Mouse (Mus musculus) embryo, embryonic 9.5 days (tissue): ENCODE data around the gene Aldh2.
"Not testable (repeated sequence)": the region's sequence is repeated elsewhere in the genome, so short reads cannot be mapped to it uniquely, and the experiment has no call there.

Source experiments
- DNase-seq: peaks from one replicate; pipeline ENCODE4 v3.0.0-alpha.2; 2017; ENCODE audit errors: extremely low spot score

Aldh2 gene

GRCm38 (mm10) chr5:121593451-121594401 is at the start of gene Aldh2:
Gene Aldh2 (minus strand): TSS chr5:121593824.
- peak; percentile 91 for DNase-seq

- no peak for DNase-seq
These were observed 46.0 kb upstream of the Aldh2 start for GRCm38 (mm10) chr5:121639601-121640000.

GRCm38 (mm10) chr5:121637296-121637695 is 43.7 kb upstream of the Aldh2 start:
- DNase-seq: no peak

GRCm38 (mm10) chr5:121634668-121635067 is 41.0 kb upstream of the Aldh2 start:
- DNase-seq: no peak

- DNase-seq: no peak
These were observed 39.2 kb upstream of the Aldh2 start for GRCm38 (mm10) chr5:121632804-121633203.

GRCm38 (mm10) chr5:121631106-121631647 is 37.6 kb upstream of the Aldh2 start:
- DNase-seq: not testable (repeated sequence)

- peak; percentile 60 for DNase-seq
These were observed 34.2 kb upstream of the Aldh2 start for GRCm38 (mm10) chr5:121627871-121628270.

- no peak for DNase-seq
These were observed 29.6 kb upstream of the Aldh2 start for GRCm38 (mm10) chr5:121623241-121623640.

GRCm38 (mm10) chr5:121621102-121621501 is 27.5 kb upstream of the Aldh2 start:
- DNase-seq: no peak

- DNase-seq: peak; percentile 97
These were observed 25.2 kb upstream of the Aldh2 start, which contains the start of gene Acad12 for GRCm38 (mm10) chr5:121618592-121619513. Gene Acad12 (minus strand): TSS chr5:121618938.

- DNase-seq: not testable (repeated sequence)
These were observed 21.3 kb upstream of the Aldh2 start for GRCm38 (mm10) chr5:121614921-121615320.

- no peak for DNase-seq
These were observed 18.4 kb upstream of the Aldh2 start for GRCm38 (mm10) chr5:121612036-121612435.

- DNase-seq: not testable (repeated sequence)
These were observed 16.0 kb upstream of the Aldh2 start for GRCm38 (mm10) chr5:121609556-121610135.

GRCm38 (mm10) chr5:121606151-121606550 is 12.5 kb upstream of the Aldh2 start:
- peak; percentile 75 for DNase-seq

- DNase-seq: not testable (repeated sequence)
These were observed 10.2 kb upstream of the Aldh2 start for GRCm38 (mm10) chr5:121603815-121604214.

GRCm38 (mm10) chr5:121601547-121602299 is 8.1 kb upstream of the Aldh2 start:
- DNase-seq: peak; percentile 81

GRCm38 (mm10) chr5:121598871-121599610 is 5.4 kb upstream of the Aldh2 start:
- DNase-seq: no peak

GRCm38 (mm10) chr5:121597991-121598537 is 4.4 kb upstream of the Aldh2 start:
- DNase-seq: no peak

- no peak for DNase-seq
These were observed 3.7 kb upstream of the Aldh2 start for GRCm38 (mm10) chr5:121597332-121597731.

GRCm38 (mm10) chr5:121596226-121596625 is 2.6 kb upstream of the Aldh2 start:
- no peak for DNase-seq
